Mouse (Mus musculus) lung, embryonic 14.5 days (tissue): ENCODE results near the gene Pccb. TPM values are rescaled to one million over a fixed set of nuclear protein-coding genes. Genes with fewer than 3 reads are reported as not detected.

Experiments used
- ATAC-seq: fragments of 200-750 bp; cut with Nextera tagmentation; 2 replicates; pipeline ENCODE4 v1.8.0; 2017; ENCODE audit warnings: mild to moderate bottlenecking, moderate TSS enrichment, moderate library complexity; ENCODE audit not compliant: insufficient read depth
- DNase-seq: peaks from one replicate; pipeline ENCODE4 v3.0.0-alpha.2; 2015
- H3K27ac ChIP-seq: fragments of 300-500 bp; sonication (generic); 2 replicates; pipeline ENCODE4 v1.5.1; 2014; ENCODE audit warnings: low read depth, mild to moderate bottlenecking, moderate library complexity
- H3K27me3 ChIP-seq: fragments of 300-500 bp; sonication (generic); 2 replicates; pipeline ENCODE4 v1.6.1; 2014; ENCODE audit warnings: low read length, control low read depth; ENCODE audit not compliant: insufficient read depth
- H3K36me3 ChIP-seq: fragments of 300-500 bp; sonication (generic); 2 replicates; pipeline ENCODE4 v1.6.1; 2014; ENCODE audit warnings: control low read depth; ENCODE audit not compliant: insufficient read depth
- H3K4me1 ChIP-seq: fragments of 300-500 bp; sonication (generic); 2 replicates; pipeline ENCODE4 v1.6.1; 2014; ENCODE audit warnings: antibody characterized with exemption, control low read depth; ENCODE audit not compliant: insufficient read depth
- H3K4me2 ChIP-seq: fragments of 300-500 bp; sonication (generic); 2 replicates; pipeline ENCODE4 v1.6.1; 2014; ENCODE audit warnings: mild to moderate bottlenecking
- H3K4me3 ChIP-seq: fragments of 300-500 bp; sonication (generic); 2 replicates; pipeline ENCODE4 v1.5.1; 2014; ENCODE audit warnings: low read depth, low read length
- H3K9ac ChIP-seq: fragments of 300-500 bp; sonication (generic); 2 replicates; pipeline ENCODE4 v1.6.1; 2014
- H3K9me3 ChIP-seq: fragments of 300-500 bp; sonication (generic); 2 replicates; pipeline ENCODE4 v1.6.1; 2016; ENCODE audit warnings: low read depth, low read length, control low read depth
- CTCF ChIP-seq: IDR thresholded peaks from 2 replicates; pipeline ENCODE4 v1.5.1; 2016; ENCODE audit warnings: antibody characterized with exemption, low read depth
- WGBS: fragments of 180-500 bp; shearing (Covaris S2); extraction: QIAGEN DNeasy Blood & Tissue Kit; methylation state at CpG from one replicate; pipeline ENCODE4 v1.1.7; 2014; 5-methylcytosine and 5-hydroxymethylcytosine counted together
- polyA plus RNA-seq: library from polyadenylated mRNA; unstranded; fragments of >200 nt; fragmentation: Nextera tagmentation; extraction: Ambion mirVana; gene quantifications from 2 replicates; pipeline ENCODE4 v1.2.1, GENCODE M21; 2014

The Pccb gene
- polyA plus RNA-seq, 1 experiment from 2014 or later = 22.4 TPM

DNA sequence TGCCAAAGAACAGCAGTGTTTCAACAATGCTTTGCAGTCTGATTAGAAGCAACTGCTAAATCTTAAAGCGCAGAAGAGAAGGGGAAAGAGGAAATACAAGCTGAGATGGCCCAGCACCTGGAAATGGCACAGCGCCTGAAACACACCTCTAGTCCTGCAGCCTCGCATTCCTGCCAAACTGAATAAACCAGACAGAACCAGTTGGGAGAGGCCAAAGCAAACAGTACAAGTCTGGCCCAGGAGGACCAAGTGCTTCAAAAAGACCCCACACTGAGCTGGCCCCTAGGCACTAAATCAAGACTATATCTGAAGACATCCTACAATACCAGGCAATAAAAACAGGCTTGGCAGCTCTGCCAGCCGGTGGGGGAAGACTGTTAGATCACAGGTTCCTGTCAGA lies 28.8 kb downstream of the Pccb start:
- Histone ChIP-seq H3K4me2 (no peak overlapping the region), H3K36me3 (peaks cover under 1% of the 10 kb centered on the region; the same call in 1 of the 2 replicates), H3K4me3 (no peak overlapping the region), H3K4me1 (no peaks in the 10 kb centered on the region), H3K9ac (no peak overlapping the region), H3K9me3 (no peaks in the 10 kb centered on the region), H3K27me3 (no peaks in the 10 kb centered on the region), H3K27ac (peak overlapping the region; percentile 56)
- no peak for TF ChIP-seq CTCF
- peak; percentile 50 for DNase-seq
- ATAC-seq = peak; percentile 72; the same call in 1 of the 2 replicates
- WGBS = 42% methylated on average over 4 of the region's 4 CpGs

DNA sequence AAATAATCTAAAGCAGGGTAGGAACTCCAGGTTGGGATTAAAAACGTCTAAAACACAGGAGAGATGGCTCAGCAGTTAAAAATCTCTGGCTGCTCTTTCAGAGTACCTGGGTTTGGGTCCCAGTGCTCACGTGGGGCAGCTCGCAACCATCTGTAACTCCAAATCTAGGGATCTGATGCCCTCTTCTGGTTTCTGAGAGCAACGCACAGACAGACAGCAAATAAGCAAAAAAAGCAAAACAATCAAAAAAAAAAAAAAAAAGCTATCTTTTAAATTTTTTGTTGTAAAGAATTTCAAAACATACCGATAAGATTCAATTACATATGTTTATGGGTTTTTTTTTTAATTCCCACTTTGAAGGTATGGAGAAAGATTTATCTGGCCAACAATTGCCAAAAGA lies 31.4 kb downstream of the Pccb start:
- H3K27ac ChIP-seq = no peak overlapping the region
- DNase-seq = no peak
- WGBS = 86% methylated on average over 5 of the region's 5 CpGs
- no peak for TF ChIP-seq CTCF
- 0 out of 2 replicates have a peak, but pooled peaks cover 3% of the 10 kb centered on the region for H3K36me3 ChIP-seq
- H3K4me2 ChIP-seq = no peak overlapping the region
- no peaks in the 10 kb centered on the region for H3K27me3 ChIP-seq
- no peak overlapping the region for H3K9ac ChIP-seq
- no peak overlapping the region for H3K4me3 ChIP-seq
- H3K9me3 ChIP-seq = no peaks in the 10 kb centered on the region
- ATAC-seq = no peak
- no peaks in the 10 kb centered on the region for H3K4me1 ChIP-seq

- ATAC-seq (no peak), DNase-seq (no peak)
- H3K4me2 ChIP-seq = no peak overlapping the region
- no peak overlapping the region for H3K9ac ChIP-seq
- TF ChIP-seq CTCF = no peak
- H3K27ac ChIP-seq = no peak overlapping the region
- no peak overlapping the region for H3K4me3 ChIP-seq
- 93% methylated on average over 8 of the region's 8 CpGs for WGBS
- 0 out of 2 replicates have a peak, but pooled peaks cover 3% of the 10 kb centered on the region for H3K36me3 ChIP-seq
- no peaks in the 10 kb centered on the region for H3K4me1 ChIP-seq
- H3K27me3 ChIP-seq = no peaks in the 10 kb centered on the region
- no peaks in the 10 kb centered on the region for H3K9me3 ChIP-seq
Observed at GRCm38 (mm10) chr9:101002841-101003240, 31.9 kb downstream of the Pccb start.

GRCm38 (mm10) chr9:101002053-101002452 lies 32.6 kb downstream of the Pccb start:
- peak; percentile 60 for TF ChIP-seq CTCF
- Histone ChIP-seq H3K4me1 (no peaks in the 10 kb centered on the region), H3K9ac (no peak overlapping the region), H3K27me3 (no peaks in the 10 kb centered on the region), H3K4me2 (no peak overlapping the region), H3K4me3 (no peak overlapping the region), H3K36me3 (0 out of 2 replicates have a peak, but pooled peaks cover 3% of the 10 kb centered on the region), H3K27ac (no peak overlapping the region), H3K9me3 (no peaks in the 10 kb centered on the region)
- WGBS = 93% methylated on average over 4 of the region's 4 CpGs
- DNase-seq (peak; percentile 32), ATAC-seq (no peak)

DNA sequence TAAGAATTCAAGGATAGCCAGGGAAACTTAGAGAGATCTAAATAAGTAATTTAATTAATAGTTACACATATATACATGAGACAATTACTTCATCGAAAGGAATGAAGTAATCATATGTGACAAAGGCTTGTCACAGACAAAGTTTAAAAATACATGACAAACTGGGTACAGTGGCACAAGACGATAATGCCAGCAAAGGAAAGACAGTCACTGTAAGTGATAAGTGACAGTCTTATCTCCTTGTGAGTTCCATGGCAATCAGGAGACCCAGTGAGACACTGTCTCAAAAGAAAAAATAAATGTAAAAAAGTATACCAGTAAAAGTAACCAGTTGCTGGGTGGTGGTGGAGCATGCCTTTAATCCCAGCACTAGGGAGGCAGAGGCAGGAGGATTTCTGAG lies 37.6 kb downstream of the Pccb start:
- Histone ChIP-seq H3K9me3 (no peaks in the 10 kb centered on the region), H3K4me3 (no peak overlapping the region), H3K27me3 (no peaks in the 10 kb centered on the region), H3K36me3 (peaks cover 28% of the 10 kb centered on the region), H3K9ac (no peak overlapping the region), H3K27ac (no peak overlapping the region), H3K4me2 (no peak overlapping the region), H3K4me1 (no peaks in the 10 kb centered on the region)
- no peak for TF ChIP-seq CTCF
- DNase-seq (no peak), ATAC-seq (no peak)
- 89% methylated on average over 2 of the region's 2 CpGs for WGBS

GRCm38 (mm10) chr9:100993937-100994336 lies 40.8 kb downstream of the Pccb start:
- Histone ChIP-seq H3K36me3 (peaks cover 26% of the 10 kb centered on the region), H3K4me2 (no peak overlapping the region), H3K9ac (no peak overlapping the region), H3K27ac (no peak overlapping the region), H3K9me3 (no peaks in the 10 kb centered on the region), H3K4me3 (no peak overlapping the region), H3K27me3 (no peaks in the 10 kb centered on the region), H3K4me1 (no peaks in the 10 kb centered on the region)
- ATAC-seq = no peak
- no peak for DNase-seq
- TF ChIP-seq CTCF = no peak
- 83% methylated on average over 4 of the region's 4 CpGs for WGBS

GRCm38 (mm10) chr9:100992191-100992590 lies 42.5 kb downstream of the Pccb start:
- no peak overlapping the region for H3K4me2 ChIP-seq
- no peaks in the 10 kb centered on the region for H3K4me1 ChIP-seq
- ATAC-seq (no peak), DNase-seq (no peak)
- WGBS = 89% methylated on average over 2 of the region's 2 CpGs
- no peak overlapping the region for H3K4me3 ChIP-seq
- no peaks in the 10 kb centered on the region for H3K9me3 ChIP-seq
- no peak overlapping the region for H3K27ac ChIP-seq
- peaks cover 26% of the 10 kb centered on the region for H3K36me3 ChIP-seq
- H3K9ac ChIP-seq = no peak overlapping the region
- no peak for TF ChIP-seq CTCF
- H3K27me3 ChIP-seq = no peaks in the 10 kb centered on the region

DNA sequence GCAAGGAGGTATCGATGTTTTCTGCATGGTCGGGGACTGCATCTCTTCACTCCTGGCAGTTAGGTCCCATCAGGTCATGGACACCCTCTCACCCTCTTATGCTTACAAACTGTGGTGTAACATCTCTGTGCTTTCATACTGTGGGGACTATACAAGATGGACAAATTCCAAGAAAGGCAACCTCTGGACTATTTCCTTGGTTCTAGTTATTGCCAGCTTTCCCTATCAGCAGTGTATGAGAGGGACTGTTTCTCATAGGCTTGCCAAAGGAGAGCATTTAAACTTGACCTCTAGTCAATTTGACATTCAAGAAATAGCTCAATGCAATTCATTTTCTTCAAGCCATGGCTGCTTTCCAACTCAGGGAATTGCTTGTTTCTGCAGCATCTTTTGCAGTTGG lies 43.4 kb downstream of the Pccb start:
- Histone ChIP-seq H3K9ac (no peak overlapping the region), H3K4me1 (no peaks in the 10 kb centered on the region), H3K36me3 (peaks cover 30% of the 10 kb centered on the region), H3K4me2 (no peak overlapping the region), H3K27me3 (no peaks in the 10 kb centered on the region), H3K4me3 (no peak overlapping the region), H3K27ac (no peak overlapping the region), H3K9me3 (no peaks in the 10 kb centered on the region)
- ATAC-seq (no peak), DNase-seq (peak; percentile 39)
- TF ChIP-seq CTCF = no peak
- 89% methylated on average over 2 of the region's 2 CpGs for WGBS
